Mouse (Mus musculus): ENCODE measurements around the gene Adamts10.

Adamts10 gene

DNA sequence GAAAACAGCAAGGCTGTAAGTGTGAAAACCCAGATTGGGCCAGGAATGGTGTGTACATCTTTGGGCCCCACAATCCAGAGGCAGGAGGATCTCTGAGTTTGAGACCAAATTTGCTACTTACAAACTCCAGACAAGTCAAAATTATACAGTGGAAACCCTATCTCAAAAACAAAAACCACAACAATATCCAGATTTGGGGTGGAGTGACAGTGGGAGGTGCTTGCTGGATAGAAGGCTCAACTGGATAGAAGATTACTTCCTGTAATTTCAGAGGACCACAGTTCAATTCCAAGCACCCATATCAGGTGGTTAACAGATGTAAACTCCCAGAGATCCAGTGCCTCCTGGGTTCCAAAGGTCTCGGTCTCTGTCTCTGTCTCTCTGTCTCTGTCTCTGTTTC lies 30.5 kb downstream of the Adamts10 start:
- no peak for DNase-seq (ENCODE audit: low spot score in 2 of 2)

DNA sequence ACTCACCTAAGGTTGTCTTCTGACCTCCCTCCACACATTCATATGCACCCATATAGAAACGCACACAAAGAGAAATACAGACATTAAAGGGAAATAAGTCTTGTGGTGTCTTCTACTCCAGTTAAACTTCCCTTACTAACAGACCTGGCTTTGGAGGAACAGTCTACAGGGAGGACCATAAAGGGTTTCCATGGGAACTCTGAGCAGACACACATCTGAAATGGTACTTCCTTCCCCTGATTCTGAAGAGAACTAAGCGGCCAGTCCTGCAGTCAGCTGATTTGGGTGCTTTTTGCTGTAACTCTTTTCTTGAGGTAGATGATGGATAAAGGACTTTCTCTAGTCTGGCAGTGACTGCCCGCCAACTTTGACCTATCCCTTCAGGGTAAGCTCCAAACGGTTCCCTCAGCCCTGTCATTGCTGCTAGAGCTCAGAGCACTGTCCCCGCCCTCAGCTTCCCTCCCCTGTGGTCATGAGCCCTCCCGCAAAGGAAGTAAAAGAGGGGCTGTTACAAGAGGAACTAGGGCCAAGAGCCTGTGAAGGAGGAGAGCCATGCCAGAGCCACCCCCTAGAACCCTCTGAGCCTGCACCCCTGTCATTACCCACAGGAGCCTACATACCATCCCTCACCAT lies 31.3 kb downstream of the Adamts10 start, which contains the start of gene Myo1f:
Gene Myo1f, plus strand, starts transcription at position 485 of the 633 bp plus-strand sequence.
- DNase-seq (ENCODE audit: low spot score in 2 of 2): peak; percentile 38 to 53

DNA sequence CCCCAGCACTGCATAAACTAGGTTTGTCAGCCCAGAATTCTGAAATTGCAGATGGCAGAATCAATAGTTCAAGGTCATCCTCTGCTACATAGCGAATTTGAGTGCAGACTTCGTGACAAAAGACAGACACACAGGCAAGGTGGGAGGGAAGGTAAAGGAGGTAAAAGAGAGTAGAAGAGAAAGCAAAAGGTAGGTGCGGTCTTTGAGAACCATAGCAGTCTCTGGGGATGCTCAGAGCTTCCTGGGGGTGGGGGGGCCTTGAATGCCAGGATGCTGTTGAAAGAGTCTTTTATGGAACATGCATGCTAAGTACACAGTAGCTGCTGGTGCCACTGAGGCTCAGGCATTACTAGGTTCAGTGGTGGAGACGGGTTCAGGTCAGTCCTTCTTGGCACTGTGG lies 33.9 kb downstream of the Adamts10 start:
- DNase-seq (ENCODE audit: low spot score in 2 of 2): no peak

- DNase-seq (ENCODE audit: low spot score in 2 of 2): no peak
Observed at GRCm38 (mm10) chr17:33563527-33564076, 39.6 kb downstream of the Adamts10 start.

GRCm38 (mm10) chr17:33564599-33564998 lies 40.6 kb downstream of the Adamts10 start:
- no peak for DNase-seq (ENCODE audit: low spot score in 2 of 2)

DNA sequence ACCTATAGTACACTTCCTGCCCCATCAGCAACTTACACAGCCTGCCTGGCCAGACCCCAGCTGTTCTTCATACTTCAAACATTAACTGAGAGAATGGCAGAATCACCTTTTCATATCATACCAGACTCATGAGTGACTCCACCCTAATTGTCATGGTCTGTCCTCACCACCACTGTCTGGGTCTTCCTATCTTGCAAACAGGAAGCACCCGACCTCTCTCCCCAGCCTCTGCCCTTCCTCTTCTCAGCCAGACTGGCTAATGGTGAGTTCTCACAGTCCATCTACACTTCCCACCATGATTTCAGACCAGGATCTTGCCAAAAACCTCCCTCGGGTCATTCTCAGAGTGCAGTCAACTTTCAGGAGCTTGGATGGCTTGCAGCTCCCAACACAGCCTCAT lies 42.2 kb downstream of the Adamts10 start:
- no peak for DNase-seq (ENCODE audit: low spot score in 2 of 2)

DNA sequence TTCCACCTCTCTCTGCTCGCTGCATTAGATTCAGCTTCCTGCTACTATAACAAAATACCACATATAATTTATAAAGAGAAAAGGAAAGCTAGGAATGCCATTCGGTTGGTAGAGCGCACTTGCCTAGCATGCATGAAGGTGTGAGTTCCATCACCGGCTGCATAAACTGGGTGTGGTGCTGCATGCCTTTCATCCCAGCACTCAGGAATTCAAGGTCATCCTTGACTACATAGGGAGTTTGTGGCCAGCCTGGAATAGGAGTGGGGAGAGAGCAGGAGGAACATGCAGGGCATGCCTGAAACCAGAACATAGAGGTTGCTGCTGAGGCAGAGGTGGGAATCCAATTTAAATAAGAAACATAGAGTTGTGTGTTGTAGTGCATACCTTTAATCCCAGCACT lies 60.1 kb downstream of the Adamts10 start:
- no peak for DNase-seq (ENCODE audit: low spot score in 2 of 2)

DNA sequence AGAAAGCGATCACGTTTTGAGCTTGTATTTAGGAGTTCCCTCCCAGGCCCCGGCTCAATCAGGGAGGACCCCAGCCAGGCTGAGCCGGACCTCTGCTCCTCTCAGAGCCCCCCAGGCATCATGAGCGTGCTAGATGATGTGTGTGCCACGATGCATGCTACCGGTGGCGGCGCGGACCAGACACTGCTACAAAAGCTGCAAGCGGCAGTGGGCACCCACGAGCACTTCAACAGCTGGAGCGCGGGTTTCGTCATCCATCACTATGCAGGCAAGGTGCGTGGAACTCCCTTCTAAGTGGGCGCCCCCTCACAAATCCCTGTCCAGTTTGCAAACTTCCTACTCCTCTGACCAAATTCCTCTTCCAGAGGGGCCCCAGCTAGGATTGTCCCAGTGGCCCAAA lies 62.0 kb downstream of the Adamts10 start:
- no peak for DNase-seq (ENCODE audit: low spot score in 2 of 2)

DNA sequence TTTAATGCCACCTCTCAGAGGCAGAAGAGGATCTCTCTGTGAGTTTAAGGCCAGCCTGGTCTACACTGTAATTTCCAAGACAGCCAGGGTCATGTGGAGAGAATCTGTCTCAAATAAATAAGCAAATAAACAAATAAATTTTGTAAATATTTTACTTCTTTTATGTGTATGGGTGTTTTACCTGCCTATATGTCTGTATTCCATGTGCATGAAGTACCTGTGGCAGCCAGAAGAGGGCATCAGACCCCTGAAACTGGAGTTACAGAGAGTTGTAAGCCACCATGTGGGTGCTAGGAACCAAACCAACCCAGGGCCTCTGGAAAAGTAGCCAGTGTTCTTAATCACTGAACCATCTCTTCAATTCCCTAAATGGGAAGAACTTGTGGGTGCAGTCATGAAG lies 73.3 kb downstream of the Adamts10 start:
- no peak for DNase-seq (ENCODE audit: low spot score in 2 of 2)

GRCm38 (mm10) chr17:33598506-33598905 lies 74.5 kb downstream of the Adamts10 start:
- no peak for DNase-seq (ENCODE audit: low spot score in 2 of 2)

- DNase-seq (ENCODE audit: low spot score in 2 of 2): no peak
Observed at GRCm38 (mm10) chr17:33599836-33600475, 76.0 kb downstream of the Adamts10 start.

DNA sequence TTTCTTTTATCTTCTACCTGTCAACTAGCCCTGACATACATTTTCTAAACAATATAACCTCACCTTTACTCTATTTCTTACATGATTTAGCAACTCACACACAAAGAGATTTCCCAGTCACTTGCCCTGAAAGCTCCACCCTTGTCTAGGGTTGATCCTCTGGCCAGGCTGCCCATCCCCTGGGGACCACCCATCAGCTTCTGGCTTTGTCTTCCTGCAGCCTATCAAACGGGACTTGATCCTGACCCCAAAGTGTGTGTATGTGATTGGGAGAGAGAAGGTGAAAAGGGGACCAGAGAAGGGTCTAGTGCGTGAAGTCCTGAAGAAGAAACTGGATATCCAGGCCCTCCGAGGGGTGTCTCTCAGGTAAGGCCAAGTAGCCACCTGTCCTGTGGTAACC lies 76.8 kb downstream of the Adamts10 start:
- no peak for DNase-seq (ENCODE audit: low spot score in 2 of 2)

GRCm38 (mm10) chr17:33601947-33602346 lies 77.9 kb downstream of the Adamts10 start:
- no peak for DNase-seq (ENCODE audit: low spot score in 2 of 2)
